Mouse (Mus musculus) hindlimb bud, embryonic 11.5 days (tissue): ENCODE data around the gene Nxph1.

Source experiments
- DNase-seq: peaks from one replicate; pipeline ENCODE4 v3.0.0-alpha.2; 2012; ENCODE audit warnings: low read depth, low spot score; ENCODE audit errors: extremely low spot score

Nxph1 gene

GRCm38 (mm10) chr6:8959810-8960209 is 11.6 kb downstream of the Nxph1 start:
- no peak for DNase-seq

DNA sequence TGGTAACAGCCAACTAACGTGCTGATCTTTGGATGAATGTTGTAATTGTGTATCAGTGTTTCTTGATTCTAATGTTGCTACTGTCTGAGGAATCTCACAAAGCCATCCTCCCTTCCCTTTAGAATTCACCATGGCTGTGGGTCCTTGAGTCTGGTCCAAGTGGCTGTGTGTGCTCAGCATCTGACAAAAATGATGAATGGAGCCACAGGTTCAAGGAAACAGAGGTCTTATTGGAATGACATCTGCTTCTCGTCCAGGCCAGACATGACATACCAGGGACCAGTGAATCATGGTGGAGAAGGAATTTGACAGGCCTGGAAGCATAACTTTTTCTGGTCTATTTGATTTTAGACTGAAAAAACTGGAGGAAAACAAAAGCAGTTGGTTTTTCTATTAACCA is 22.3 kb downstream of the Nxph1 start:
- DNase-seq, result no peak

DNA sequence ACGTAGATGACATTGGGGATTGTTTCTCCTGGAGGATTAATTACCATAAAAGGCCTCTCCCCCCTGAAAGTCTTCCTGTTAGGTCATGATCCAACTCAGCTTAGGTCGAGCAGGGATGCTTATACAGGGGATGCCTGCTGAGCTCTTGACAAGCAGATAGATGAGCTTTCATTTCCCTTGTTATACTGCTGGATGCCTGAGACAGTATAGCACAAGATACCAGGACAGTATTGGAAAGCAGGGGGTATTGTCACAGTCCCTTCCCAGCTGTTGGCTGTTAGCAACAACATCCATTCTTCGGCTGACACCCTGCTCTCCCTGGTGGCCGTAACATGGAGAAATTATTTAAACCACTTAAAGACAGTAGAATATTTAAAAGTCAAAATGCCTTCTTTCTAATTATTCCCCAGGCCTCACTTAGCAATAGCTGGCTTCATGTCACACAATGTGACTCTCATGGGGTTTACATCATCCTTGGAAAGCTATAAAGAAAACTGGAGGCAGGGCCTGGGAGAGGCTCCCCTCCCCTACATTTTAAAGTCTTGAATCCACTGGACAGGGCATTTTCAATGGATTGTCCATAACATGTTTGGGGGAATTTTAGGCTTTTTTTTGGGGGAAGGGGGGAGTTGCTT is 31.1 kb downstream of the Nxph1 start:
- DNase-seq, result no peak

DNA sequence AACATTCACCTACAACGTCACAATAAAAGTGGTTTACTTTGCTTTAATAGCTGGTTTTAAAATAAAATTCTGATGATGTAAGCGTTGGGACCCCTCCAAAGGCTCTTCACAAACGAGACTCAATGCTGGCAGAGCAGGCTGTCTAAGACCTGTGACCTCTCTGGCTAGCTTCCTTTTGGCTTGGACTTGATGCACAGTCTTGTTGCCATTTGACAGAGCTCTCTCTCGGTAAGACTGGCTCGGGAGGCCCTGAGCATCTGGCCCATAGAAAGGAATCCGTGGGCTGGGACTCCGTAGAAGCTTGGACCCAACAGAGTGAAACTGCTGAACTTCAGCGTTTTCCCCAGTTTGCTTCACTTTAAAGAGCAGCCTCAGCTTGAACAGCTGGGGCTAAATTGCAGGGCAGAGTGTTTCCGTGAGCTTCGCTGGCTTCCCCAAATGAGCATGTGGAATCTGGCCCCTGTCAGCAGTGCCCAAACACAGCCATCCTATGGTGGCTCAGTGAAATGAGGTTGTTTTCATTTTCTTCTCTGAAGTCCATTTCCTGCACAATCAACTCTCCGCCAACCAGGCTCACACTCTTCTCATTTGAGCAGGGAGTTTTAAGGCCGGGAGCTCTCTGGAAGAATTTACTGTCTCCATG is 48.2 kb downstream of the Nxph1 start:
- DNase-seq, result no peak

DNA sequence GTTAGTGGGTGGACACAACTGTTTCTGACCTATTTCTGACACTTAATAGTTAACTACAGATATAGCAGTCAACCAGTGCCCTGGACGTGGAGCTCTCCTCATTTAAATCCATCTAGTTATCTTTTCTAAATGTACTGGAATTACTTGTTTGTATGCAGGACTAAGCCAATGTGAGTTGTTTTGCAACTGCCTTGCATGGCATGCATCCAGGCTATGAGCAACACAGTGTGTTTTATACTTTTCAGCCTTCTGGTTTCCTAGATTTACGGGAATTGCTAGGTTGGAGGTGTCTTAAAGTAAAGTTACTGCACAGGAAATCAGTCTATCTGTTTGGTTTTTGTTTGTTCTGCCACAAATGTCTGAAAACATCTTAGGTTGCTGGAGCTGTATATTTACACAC is 49.1 kb downstream of the Nxph1 start:
- no peak for DNase-seq

DNA sequence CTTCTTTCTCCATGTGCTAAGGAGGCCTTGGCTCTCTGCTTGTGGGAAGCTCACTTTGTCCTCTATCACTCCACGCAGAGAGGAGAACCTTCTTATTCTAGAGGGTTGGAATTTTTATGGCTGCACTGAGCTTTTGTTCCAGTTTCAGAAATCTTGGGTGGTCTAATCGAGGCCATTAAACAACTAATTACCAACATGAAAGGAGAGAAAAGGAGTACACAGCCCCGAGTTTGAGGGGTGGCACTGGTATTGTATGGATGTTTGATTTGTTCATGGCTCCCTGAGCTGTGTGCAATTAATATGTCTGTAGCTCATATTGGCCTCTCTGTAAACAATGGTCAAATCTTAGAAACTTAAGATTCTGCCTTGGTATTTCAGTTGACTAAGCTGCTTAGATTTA is 54.5 kb downstream of the Nxph1 start:
- no peak for DNase-seq

DNA sequence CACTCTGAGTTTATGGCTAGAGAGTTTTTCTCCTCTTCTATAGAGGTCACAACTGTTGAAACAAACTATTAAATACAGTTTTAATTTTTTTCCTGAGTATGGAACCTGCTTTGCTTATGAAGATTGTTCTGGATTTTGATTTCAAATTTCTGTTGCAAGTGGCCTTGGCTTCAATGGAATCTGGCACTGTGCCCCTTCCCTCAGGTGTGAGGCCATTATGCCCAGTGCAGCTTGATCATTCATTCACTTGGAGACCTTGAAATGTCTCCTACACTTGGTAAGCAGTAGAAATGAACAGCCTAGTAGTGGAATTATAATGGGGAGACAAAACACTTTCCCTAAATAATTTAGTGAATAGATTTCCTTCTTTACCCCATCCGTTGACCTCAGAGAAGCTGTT is 78.4 kb downstream of the Nxph1 start:
- DNase-seq, result no peak

DNA sequence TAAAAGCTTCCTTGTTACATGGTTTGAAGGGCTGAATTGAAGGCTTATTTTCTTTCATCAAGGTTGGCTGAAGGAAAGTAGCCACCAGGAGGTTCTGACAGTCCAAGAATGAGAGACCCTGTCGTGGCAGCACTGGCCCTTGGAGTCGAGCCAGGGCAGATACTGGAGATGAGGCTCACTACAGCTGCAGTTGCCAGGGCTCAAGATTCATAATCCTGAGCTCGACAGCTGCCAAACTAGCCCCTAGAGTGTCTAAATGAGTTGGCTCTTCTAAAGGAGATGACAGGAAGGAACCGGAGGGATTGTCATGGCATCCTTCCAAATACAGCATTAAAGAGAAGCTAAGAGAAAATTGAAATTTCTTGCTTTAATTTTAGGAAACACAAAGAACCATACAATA is 78.9 kb downstream of the Nxph1 start:
- DNase-seq, result no peak

- no peak for DNase-seq
These were observed 80.3 kb downstream of the Nxph1 start for GRCm38 (mm10) chr6:9028501-9028900.

GRCm38 (mm10) chr6:9039286-9039685 is 91.1 kb downstream of the Nxph1 start:
- DNase-seq, result no peak

DNA sequence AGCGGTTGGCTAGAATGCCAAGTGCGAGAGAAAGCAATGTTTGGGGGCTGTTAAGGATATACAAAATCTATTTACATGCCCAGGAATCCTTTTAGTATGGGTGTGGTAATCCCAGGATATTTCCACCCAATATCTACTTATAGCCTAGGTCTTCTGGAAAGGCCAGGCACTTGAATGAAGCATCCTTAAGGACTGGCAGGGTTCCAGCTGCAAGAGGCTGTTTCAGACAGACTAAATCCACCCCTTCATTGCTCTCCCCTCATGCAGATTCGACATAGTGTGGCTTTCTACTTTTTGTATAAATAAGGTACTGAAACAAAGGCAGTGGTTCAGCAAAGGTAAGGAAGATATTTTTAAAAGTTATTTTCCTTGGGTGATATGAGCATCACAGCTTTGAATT is 92.8 kb downstream of the Nxph1 start:
- DNase-seq, result no peak

- DNase-seq, result no peak
These were observed 94.2 kb downstream of the Nxph1 start for GRCm38 (mm10) chr6:9042391-9042790.

GRCm38 (mm10) chr6:9046815-9047214 is 98.6 kb downstream of the Nxph1 start:
- no peak for DNase-seq

DNA sequence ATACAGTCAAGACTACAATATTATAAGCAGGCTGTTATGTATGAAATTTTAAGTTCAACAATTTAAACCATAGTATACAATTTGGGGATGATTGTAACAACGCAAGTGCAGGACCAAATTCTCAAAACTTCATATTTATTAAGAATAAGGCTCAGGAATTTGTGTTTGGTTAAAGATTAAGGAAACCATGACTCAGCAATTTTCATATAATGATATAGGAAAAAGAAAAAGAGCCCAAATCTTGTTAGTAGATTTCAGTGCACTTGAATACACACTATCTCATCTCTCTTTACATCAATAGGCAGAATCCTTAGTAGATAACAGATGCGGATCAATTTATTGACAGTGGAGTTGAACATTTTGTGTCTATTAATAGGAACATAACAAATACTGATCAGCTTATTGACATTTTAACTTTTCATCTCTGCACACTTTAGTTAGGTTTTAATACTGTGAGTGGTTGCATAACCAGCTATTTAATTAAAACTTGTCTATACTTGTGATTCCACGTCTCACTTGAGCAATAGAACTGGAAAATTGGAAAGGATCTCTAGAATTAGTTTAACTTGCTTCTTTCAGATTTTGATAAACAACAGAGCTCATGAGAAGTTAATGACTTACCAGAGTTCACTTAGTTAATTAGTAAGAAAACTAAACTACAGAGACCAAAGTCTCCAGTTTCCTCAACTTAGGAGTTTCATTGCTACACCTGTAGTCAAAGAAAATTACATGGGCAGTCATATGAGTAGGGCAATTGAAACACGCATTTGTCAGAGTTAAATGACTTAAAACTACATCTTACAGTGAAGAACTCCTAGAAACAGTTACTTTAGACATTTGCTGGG is 113.3 kb downstream of the Nxph1 start:
- no peak for DNase-seq

DNA sequence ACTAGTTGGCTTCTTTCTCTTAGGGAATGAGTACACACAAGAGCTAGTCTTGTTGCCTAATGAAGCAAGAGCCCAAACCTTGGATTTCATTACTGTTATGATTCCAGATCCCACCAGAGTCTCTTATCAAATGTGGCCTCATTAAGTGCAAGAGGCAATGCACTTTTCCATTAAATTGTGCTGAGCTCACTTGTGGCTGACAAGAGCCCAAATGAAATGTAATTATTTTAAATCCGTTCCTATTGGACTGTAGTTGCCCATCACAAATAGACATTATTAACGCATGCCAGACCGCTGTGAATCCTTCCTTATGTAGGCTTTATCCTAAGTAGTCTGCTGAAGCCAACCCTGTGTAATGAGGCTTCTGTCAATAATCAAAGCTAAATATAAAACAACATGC is 118.2 kb downstream of the Nxph1 start:
- no peak for DNase-seq

DNA sequence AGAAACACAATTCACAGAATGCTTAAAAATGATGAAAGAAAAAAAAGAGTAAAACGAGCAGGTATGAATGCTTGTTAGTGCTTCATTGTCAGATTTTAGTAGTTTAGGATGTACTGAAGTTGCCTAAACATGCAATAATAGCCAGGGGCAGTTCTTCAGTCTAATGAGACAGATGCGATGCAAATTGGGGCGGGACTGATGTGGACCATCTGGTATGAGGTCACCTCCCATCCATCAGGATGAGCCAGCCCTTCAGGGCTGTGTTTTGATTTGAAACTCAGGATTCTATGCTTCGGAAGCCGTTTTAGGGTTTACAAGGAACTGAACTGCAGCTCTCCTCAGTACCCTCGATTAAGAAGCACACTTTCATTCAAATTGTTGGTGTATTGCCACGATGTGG is 121.7 kb downstream of the Nxph1 start:
- DNase-seq, result no peak

DNA sequence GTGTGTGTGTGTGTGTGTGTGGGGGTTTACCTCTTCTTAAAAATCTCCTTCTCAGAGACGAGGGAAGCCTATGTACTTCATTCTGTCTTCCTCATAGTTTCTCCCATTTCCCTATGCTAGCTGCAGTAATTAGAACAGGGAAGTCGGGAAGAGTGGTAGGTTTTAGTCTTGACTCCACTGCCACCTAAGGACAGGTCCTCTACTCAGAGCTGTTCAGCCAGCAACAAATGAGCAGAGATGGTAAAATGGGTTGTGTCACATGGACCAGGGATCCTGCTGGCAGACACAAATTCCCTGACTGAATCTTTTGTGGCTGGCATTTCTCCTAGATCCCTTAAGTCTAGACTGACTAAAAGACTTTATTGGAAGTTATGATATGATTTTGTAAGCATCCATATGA is 128.2 kb downstream of the Nxph1 start:
- DNase-seq, result no peak

- no peak for DNase-seq
These were observed 129.8 kb downstream of the Nxph1 start for GRCm38 (mm10) chr6:9077793-9078689.

GRCm38 (mm10) chr6:9083851-9084250 is 135.6 kb downstream of the Nxph1 start:
- DNase-seq, result no peak

DNA sequence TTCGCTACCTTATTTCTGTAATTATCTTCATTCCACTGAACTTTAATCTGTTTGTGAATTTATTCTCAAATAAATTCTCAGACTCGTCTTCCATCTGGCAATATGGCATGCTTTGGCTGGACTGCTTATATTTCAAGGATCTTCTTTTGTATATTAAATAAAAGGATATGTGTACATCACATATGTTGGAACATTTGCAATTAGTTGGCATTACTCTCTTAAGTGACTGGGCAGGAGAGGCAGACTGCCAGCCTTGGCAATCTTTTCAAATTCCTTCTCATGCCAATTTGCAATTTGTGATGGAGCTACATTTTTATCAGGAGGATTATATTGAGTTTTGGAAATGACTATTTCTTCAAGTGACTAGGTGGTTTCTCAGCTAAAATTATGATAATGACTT is 149.1 kb downstream of the Nxph1 start:
- no peak for DNase-seq

DNA sequence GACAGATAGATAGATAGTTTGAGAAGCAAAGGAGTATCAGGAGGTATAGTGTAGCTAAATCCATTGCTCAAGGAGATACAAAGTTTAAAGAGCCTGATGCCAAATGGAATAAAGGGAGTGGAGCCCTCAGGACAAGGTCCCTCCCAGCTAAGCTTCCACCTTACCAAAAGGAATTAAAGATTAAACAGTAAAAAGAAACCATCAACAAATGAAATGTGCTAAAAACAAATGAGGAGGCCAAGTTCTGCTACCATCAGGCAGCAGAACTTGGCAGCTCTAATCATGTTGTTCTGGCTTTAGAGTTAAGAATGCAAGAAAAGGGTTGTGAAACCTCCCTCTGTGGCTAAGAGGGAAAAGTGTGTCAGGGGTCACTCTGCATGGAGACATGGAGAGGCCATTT is 159.1 kb downstream of the Nxph1 start:
- DNase-seq, result no peak
